Mouse (Mus musculus): ENCODE measurements at regions not wholly inside any gene's neighbourhood (a gene's known extent, or its start where the extent isn't known, plus 50 kb on each side); places are given as distances from the start of the nearest gene placed in this dataset.

- H3K4me2 ChIP-seq = no peak overlapping the region
- H3K36me3 ChIP-seq = no peaks in the 10 kb centered on the region
- no peak overlapping the region for H3K27ac ChIP-seq
- no peak overlapping the region for H3K9ac ChIP-seq
- no peak for ATAC-seq (ENCODE audit: low read depth)
- no peak overlapping the region for H3K4me3 ChIP-seq (replicated peaks)
- WGBS (ENCODE audit: insufficient replicate concordance) = 57% methylated on average over 4 of the region's 4 CpGs
- no peaks in the 10 kb centered on the region for H3K9me3 ChIP-seq (replicated peaks)
- no peak for DNase-seq
- H3K27me3 ChIP-seq = no peaks in the 10 kb centered on the region
- no peaks in the 10 kb centered on the region for H3K4me1 ChIP-seq (replicated peaks)
Measured at GRCm38 (mm10) chr11:48250678-48251317, 262.0 kb upstream of the Sgcd start.

GRCm38 (mm10) chr11:48249315-48249714 is 260.5 kb upstream of the Sgcd start:
- 41% methylated on average over 1 of the region's 1 CpGs for WGBS (ENCODE audit: insufficient replicate concordance)
- Histone ChIP-seq H3K27ac (no peak overlapping the region), H3K36me3 (no peaks in the 10 kb centered on the region), H3K27me3 (no peaks in the 10 kb centered on the region), H3K4me2 (no peak overlapping the region), H3K9ac (no peak overlapping the region), H3K4me1 (replicated peaks) (no peaks in the 10 kb centered on the region), H3K9me3 (replicated peaks) (no peaks in the 10 kb centered on the region), H3K4me3 (replicated peaks) (no peak overlapping the region)
- DNase-seq (no peak), ATAC-seq (ENCODE audit: low read depth) (no peak)

- WGBS (ENCODE audit: insufficient replicate concordance) = 65% methylated on average over 4 of the region's 4 CpGs
- ATAC-seq (ENCODE audit: low read depth) = no peak
- H3K27ac ChIP-seq = no peak overlapping the region
Measured at GRCm38 (mm10) chr11:48221156-48221555, 232.4 kb upstream of the Sgcd start.

GRCm38 (mm10) chr11:48219157-48219556 is 230.4 kb upstream of the Sgcd start:
- Histone ChIP-seq H3K9ac (no peak overlapping the region), H3K4me3 (replicated peaks) (no peak overlapping the region), H3K27me3 (no peaks in the 10 kb centered on the region), H3K36me3 (no peaks in the 10 kb centered on the region), H3K4me1 (replicated peaks) (no peaks in the 10 kb centered on the region), H3K4me2 (no peak overlapping the region), H3K9me3 (replicated peaks) (no peaks in the 10 kb centered on the region), H3K27ac (no peak overlapping the region)
- 47% methylated on average over 1 of the region's 1 CpGs for WGBS (ENCODE audit: insufficient replicate concordance)
- DNase-seq (no peak), ATAC-seq (ENCODE audit: low read depth) (no peak)

More at GRCm38 (mm10) chr11:48221156-48221555, 232.4 kb upstream of the Sgcd start:
- no peak overlapping the region for H3K9ac ChIP-seq
- H3K4me1 ChIP-seq (replicated peaks) = no peaks in the 10 kb centered on the region
- H3K27me3 ChIP-seq = no peaks in the 10 kb centered on the region
- no peaks in the 10 kb centered on the region for H3K9me3 ChIP-seq (replicated peaks)
- H3K4me2 ChIP-seq = no peak overlapping the region
- no peak for DNase-seq
- H3K36me3 ChIP-seq = no peaks in the 10 kb centered on the region
- no peak overlapping the region for H3K4me3 ChIP-seq (replicated peaks)

GRCm38 (mm10) chr11:48216762-48217161 is 228.0 kb upstream of the Sgcd start:
- H3K4me3 ChIP-seq (replicated peaks) = no peak overlapping the region
- no peak overlapping the region for H3K4me2 ChIP-seq
- H3K9me3 ChIP-seq (replicated peaks) = no peaks in the 10 kb centered on the region
- no peaks in the 10 kb centered on the region for H3K36me3 ChIP-seq
- H3K27me3 ChIP-seq = no peaks in the 10 kb centered on the region
- no peak overlapping the region for H3K9ac ChIP-seq
- 53% methylated on average over 2 of the region's 2 CpGs for WGBS (ENCODE audit: insufficient replicate concordance)
- H3K4me1 ChIP-seq (replicated peaks) = no peaks in the 10 kb centered on the region
- no peak for DNase-seq
- ATAC-seq (ENCODE audit: low read depth) = no peak
- no peak overlapping the region for H3K27ac ChIP-seq

GRCm38 (mm10) chr11:48186604-48187003 is 197.8 kb upstream of the Sgcd start:
- no peak overlapping the region for H3K4me2 ChIP-seq
- no peak overlapping the region for H3K9ac ChIP-seq
- H3K27ac ChIP-seq = no peak overlapping the region
- H3K27me3 ChIP-seq = no peaks in the 10 kb centered on the region
- ATAC-seq (ENCODE audit: low read depth) (no peak), DNase-seq (no peak)
- WGBS (ENCODE audit: insufficient replicate concordance) = 57% methylated on average over 4 of the region's 4 CpGs
- H3K4me3 ChIP-seq (replicated peaks) = no peak overlapping the region
- no peaks in the 10 kb centered on the region for H3K4me1 ChIP-seq (replicated peaks)
- no peaks in the 10 kb centered on the region for H3K9me3 ChIP-seq (replicated peaks)
- no peaks in the 10 kb centered on the region for H3K36me3 ChIP-seq

GRCm38 (mm10) chr11:48178943-48179342 is 190.2 kb upstream of the Sgcd start:
- H3K27me3 ChIP-seq = no peaks in the 10 kb centered on the region
- H3K36me3 ChIP-seq = no peaks in the 10 kb centered on the region
- ATAC-seq (ENCODE audit: low read depth) (no peak), DNase-seq (no peak)
- no peaks in the 10 kb centered on the region for H3K4me1 ChIP-seq (replicated peaks)
- H3K4me3 ChIP-seq (replicated peaks) = no peak overlapping the region
- no peaks in the 10 kb centered on the region for H3K9me3 ChIP-seq (replicated peaks)
- no peak overlapping the region for H3K4me2 ChIP-seq
- no peak overlapping the region for H3K9ac ChIP-seq
- H3K27ac ChIP-seq = no peak overlapping the region

- 19% methylated on average over 3 of the region's 3 CpGs for WGBS (ENCODE audit: insufficient replicate concordance)
- Histone ChIP-seq H3K36me3 (no peaks in the 10 kb centered on the region), H3K9ac (no peak overlapping the region), H3K27me3 (no peaks in the 10 kb centered on the region), H3K9me3 (replicated peaks) (no peaks in the 10 kb centered on the region), H3K4me1 (replicated peaks) (no peaks in the 10 kb centered on the region), H3K4me3 (replicated peaks) (no peak overlapping the region), H3K27ac (no peak overlapping the region), H3K4me2 (no peak overlapping the region)
- DNase-seq (no peak), ATAC-seq (ENCODE audit: low read depth) (no peak)
Measured at GRCm38 (mm10) chr11:48178174-48178573, 189.4 kb upstream of the Sgcd start.

- Histone ChIP-seq H3K9me3 (replicated peaks) (no peaks in the 10 kb centered on the region), H3K9ac (no peak overlapping the region), H3K4me1 (replicated peaks) (no peaks in the 10 kb centered on the region), H3K4me2 (no peak overlapping the region), H3K4me3 (replicated peaks) (no peak overlapping the region), H3K27me3 (no peaks in the 10 kb centered on the region), H3K27ac (no peak overlapping the region), H3K36me3 (no peaks in the 10 kb centered on the region)
- DNase-seq = no peak
- WGBS (ENCODE audit: insufficient replicate concordance) = 37% methylated on average over 4 of the region's 4 CpGs
- no peak for ATAC-seq (ENCODE audit: low read depth)
Measured at GRCm38 (mm10) chr11:48176451-48176850, 187.7 kb upstream of the Sgcd start.

GRCm38 (mm10) chr11:48152219-48152618 is 163.4 kb upstream of the Sgcd start:
- no peak for ATAC-seq (ENCODE audit: low read depth)
- Histone ChIP-seq H3K9ac (no peak overlapping the region), H3K4me3 (replicated peaks) (no peak overlapping the region), H3K36me3 (no peaks in the 10 kb centered on the region), H3K27me3 (no peaks in the 10 kb centered on the region), H3K4me1 (replicated peaks) (no peaks in the 10 kb centered on the region), H3K9me3 (replicated peaks) (no peaks in the 10 kb centered on the region), H3K4me2 (no peak overlapping the region), H3K27ac (no peak overlapping the region)
- WGBS (ENCODE audit: insufficient replicate concordance) = 61% methylated on average over 6 of the region's 6 CpGs
- DNase-seq = no peak

GRCm38 (mm10) chr11:48133335-48133734 is 144.6 kb upstream of the Sgcd start:
- no peaks in the 10 kb centered on the region for H3K36me3 ChIP-seq
- ATAC-seq (ENCODE audit: low read depth) (no peak), DNase-seq (no peak)
- H3K27ac ChIP-seq = no peak overlapping the region
- H3K4me3 ChIP-seq (replicated peaks) = no peak overlapping the region
- H3K9me3 ChIP-seq (replicated peaks) = no peaks in the 10 kb centered on the region
- H3K4me2 ChIP-seq = no peak overlapping the region
- no peaks in the 10 kb centered on the region for H3K27me3 ChIP-seq
- no peak overlapping the region for H3K9ac ChIP-seq
- H3K4me1 ChIP-seq (replicated peaks) = no peaks in the 10 kb centered on the region

GRCm38 (mm10) chr11:48098063-48098462 is 109.3 kb upstream of the Sgcd start:
- no peak overlapping the region for H3K4me2 ChIP-seq
- no peaks in the 10 kb centered on the region for H3K36me3 ChIP-seq
- 62% methylated on average over 3 of the region's 3 CpGs for WGBS (ENCODE audit: insufficient replicate concordance)
- ATAC-seq (ENCODE audit: low read depth) = no peak
- H3K9me3 ChIP-seq (replicated peaks) = no peaks in the 10 kb centered on the region
- DNase-seq = no peak
- H3K27ac ChIP-seq = no peak overlapping the region
- no peak overlapping the region for H3K4me3 ChIP-seq (replicated peaks)
- H3K4me1 ChIP-seq (replicated peaks) = no peaks in the 10 kb centered on the region
- no peak overlapping the region for H3K9ac ChIP-seq
- H3K27me3 ChIP-seq = no peaks in the 10 kb centered on the region

Measured in liver, embryonic 13.5 days (tissue).